Mouse (Mus musculus) stomach, postnatal 0 days (tissue): ENCODE data around the gene Ltk. TPM values are rescaled to one million over a fixed set of nuclear protein-coding genes. Genes with fewer than 3 reads are reported as not detected.
A peak's percentile ranks its signal among the peaks of the same experiment; 100 is the strongest.

Source experiments
- ATAC-seq: fragments of 200-750 bp; cut with Nextera tagmentation; 2 replicates; pipeline ENCODE4 v1.8.0; 2017; ENCODE audit not compliant: low FRiP score, low TSS enrichment
- DNase-seq: peaks from one replicate; pipeline ENCODE4 v3.0.0-alpha.2; 2016; ENCODE audit warnings: low spot score
- H3K27ac ChIP-seq: fragments of 300-500 bp; sonication (generic); replicated peaks from 2 replicates; pipeline ENCODE4 v1.5.1; 2014; ENCODE audit warnings: mild to moderate bottlenecking, control low read depth
- H3K27me3 ChIP-seq: fragments of 300-500 bp; sonication (generic); 2 replicates; pipeline ENCODE4 v1.6.1; 2014; ENCODE audit warnings: low read length; ENCODE audit not compliant: control insufficient read depth, insufficient read depth
- H3K36me3 ChIP-seq: fragments of 300-500 bp; sonication (generic); 2 replicates; pipeline ENCODE4 v1.6.1; 2014; ENCODE audit warnings: low read length, mixed read lengths; ENCODE audit not compliant: control insufficient read depth, insufficient read depth
- H3K4me1 ChIP-seq: fragments of 300-500 bp; sonication (generic); replicated peaks from 2 replicates; pipeline ENCODE4 v1.6.1; 2014; ENCODE audit warnings: antibody characterized with exemption; ENCODE audit not compliant: control insufficient read depth, insufficient read depth
- H3K4me2 ChIP-seq: fragments of 300-500 bp; sonication (generic); replicated peaks from 2 replicates; pipeline ENCODE4 v1.6.1; 2014; ENCODE audit warnings: low read depth, mild to moderate bottlenecking, control low read depth, moderate library complexity
- H3K4me3 ChIP-seq: fragments of 300-500 bp; sonication (generic); 2 replicates; pipeline ENCODE4 v1.5.1; 2014; ENCODE audit warnings: low read depth, low read length, control low read depth
- H3K9ac ChIP-seq: fragments of 300-500 bp; sonication (generic); 2 replicates; pipeline ENCODE4 v1.6.1; 2014; ENCODE audit warnings: mild to moderate bottlenecking, low read length, control low read depth, mixed read lengths
- H3K9me3 ChIP-seq: fragments of 300-500 bp; sonication (generic); 2 replicates; pipeline ENCODE4 v1.6.1; 2016; ENCODE audit warnings: low read length; ENCODE audit not compliant: control insufficient read depth
- CTCF ChIP-seq: IDR thresholded peaks from 2 replicates; pipeline ENCODE4 v1.5.1; 2016; ENCODE audit warnings: antibody characterized with exemption, low read depth, mild to moderate bottlenecking, moderate library complexity
- EP300 ChIP-seq: optimal IDR thresholded peaks from 2 replicates; pipeline ENCODE3; 2016; ENCODE audit warnings: antibody characterized with exemption
- WGBS: fragments of 180-500 bp; shearing (Covaris S2); extraction: QIAGEN DNeasy Blood & Tissue Kit; methylation state at CpG from one replicate; pipeline ENCODE4 v1.1.7; 2014; 5-methylcytosine and 5-hydroxymethylcytosine counted together
- polyA plus RNA-seq: library from polyadenylated mRNA; unstranded; fragments of >200 nt; fragmentation: Nextera tagmentation; extraction: Ambion mirVana; gene quantifications from 2 replicates; pipeline ENCODE4 v1.2.1, GENCODE M21; 2015

Ltk gene
- polyA plus RNA-seq, 1 experiment from 2014 or later: 2.2 TPM

DNA sequence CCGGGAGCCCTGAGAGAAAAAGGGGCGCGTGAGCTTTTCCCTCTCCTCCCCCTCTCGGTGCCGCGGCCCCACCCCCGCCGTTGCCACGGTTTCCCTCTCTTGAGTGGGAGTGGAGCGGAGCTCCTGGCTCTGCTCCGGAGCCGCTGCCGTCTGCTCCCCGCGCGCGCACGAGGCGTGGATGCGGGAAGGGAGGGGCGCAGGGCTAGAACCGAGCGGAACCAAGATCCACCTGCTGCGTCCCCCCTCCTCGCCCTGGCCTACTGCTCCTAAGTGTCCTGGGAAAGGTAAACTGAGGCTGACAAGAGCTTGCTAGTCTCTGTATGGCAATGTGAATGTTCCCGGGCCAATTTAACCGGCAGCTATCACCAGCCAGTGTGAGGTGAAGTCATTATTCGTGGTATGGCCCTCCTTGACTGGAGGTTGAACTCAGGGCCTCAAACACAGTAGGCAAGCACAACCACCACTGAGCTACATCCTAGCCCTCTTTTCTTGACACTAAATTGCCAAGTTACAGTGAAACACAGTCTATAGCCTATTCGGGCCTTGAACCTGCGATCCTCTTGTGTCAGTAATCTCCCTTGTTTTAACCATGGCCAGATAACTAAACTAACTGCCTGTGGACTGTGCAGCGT is 16.9 kb downstream of the Ltk start:
- WGBS: 10% methylated on average over 27 of the region's 31 CpGs
- Histone ChIP-seq H3K4me2 (peak overlapping the region; percentile 100), H3K4me3 (peak overlapping the region; percentile 68), H3K4me1 (peaks cover 3% of the 10 kb centered on the region; the same call in 1 of the 2 replicates), H3K36me3 (no peaks in the 10 kb centered on the region), H3K27ac (peak overlapping the region; percentile 91), H3K9ac (peak overlapping the region; percentile 66), H3K9me3 (no peaks in the 10 kb centered on the region), H3K27me3 (no peaks in the 10 kb centered on the region)
- TF ChIP-seq EP300 (no peak), CTCF (no peak)
- ATAC-seq (no peak), DNase-seq (peak; percentile 56)

DNA sequence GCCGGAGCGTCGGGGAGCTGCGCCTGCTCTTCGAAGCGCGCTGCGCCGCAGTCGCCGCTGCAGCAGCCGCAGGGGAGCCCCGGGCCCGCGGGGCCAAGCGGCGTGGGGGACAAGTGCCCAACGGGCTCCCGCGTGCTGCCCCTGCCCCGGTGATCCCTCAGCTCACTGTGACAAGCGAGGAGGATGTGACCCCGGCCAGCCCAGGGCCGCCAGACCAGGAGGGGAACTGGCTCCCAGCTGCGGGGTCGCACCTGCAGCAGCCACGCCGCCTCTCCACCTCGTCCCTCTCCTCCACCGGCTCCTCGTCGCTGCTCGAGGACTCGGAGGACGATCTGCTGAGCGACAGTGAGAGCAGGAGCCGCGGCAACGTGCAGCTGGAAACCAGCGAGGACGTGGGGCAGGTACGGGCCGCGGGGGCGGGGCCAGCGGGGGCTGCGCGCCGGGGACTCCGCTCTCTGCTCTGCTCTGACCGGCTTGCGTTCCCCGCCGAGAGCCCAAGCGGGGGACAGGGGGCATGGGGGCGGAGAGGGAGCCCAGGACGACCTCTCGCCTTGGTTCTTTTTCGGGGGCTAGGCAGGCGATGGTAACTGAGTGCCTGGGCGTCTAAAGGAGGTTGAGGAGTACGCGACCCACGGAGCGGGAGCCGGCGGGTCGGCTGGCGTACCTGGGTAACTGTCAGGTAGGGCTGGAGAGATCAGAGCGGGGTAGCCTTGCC is 17.6 kb downstream of the Ltk start:
- DNase-seq: peak; percentile 81
- no peaks in the 10 kb centered on the region for H3K9me3 ChIP-seq
- peaks cover 3% of the 10 kb centered on the region; the same call in 1 of the 2 replicates for H3K4me1 ChIP-seq
- H3K4me3 ChIP-seq: peak overlapping the region; percentile 68
- peak overlapping the region; percentile 66 for H3K9ac ChIP-seq
- peak overlapping the region; percentile 100 for H3K4me2 ChIP-seq
- 1% methylated on average over 61 of the region's 70 CpGs for WGBS
- H3K36me3 ChIP-seq: no peaks in the 10 kb centered on the region
- TF ChIP-seq CTCF: no peak
- no peak for ATAC-seq
- H3K27me3 ChIP-seq: no peaks in the 10 kb centered on the region
- H3K27ac ChIP-seq: peak overlapping the region; percentile 91

DNA sequence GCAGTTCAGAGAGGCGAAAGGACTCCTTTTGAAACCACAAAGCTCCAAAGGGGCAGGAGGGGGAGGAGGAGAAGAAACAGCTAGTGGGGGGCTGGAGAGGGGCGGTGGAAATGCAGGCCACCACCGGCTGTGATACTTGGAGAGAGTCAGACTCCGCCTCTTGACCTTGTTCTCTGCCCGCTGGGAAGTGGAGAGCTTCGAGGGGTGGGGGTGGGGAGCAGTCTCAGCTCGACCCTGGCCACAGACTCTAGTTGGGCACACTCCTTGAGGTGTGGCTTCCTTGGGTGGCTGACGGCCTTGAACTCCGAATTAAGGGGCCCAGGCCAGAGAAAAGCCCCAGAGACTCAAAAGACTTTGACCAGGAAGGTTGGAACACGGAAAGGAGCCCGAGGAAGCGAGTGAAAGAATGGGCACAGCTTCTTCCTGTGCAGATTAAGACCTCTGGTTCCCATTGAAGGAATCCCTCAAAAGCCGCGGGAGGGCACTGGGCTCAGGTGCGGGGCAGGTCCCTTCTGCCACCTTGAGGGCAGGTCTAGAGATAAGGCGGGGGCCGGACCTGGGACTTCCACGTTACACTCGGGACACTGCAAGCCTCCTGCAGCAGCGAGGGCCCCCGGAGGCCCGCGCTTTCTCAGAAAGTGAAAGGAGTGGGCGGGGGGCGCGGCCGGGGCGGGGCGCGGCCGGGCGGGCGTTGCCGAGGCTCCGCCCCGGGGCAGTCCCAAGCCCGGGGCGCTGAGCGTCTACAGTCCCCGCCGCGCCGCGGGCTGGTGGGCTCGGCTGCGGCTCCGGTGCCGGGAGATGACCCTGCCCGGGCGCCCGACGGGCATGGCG is 18.4 kb downstream of the Ltk start, which contains the start of gene Itpka:
Itpka (plus strand) TSS at position 757 of the 831 bp plus-strand sequence.
- peak; percentile 91 for DNase-seq
- WGBS: under 1% methylated on average over 42 of the region's 53 CpGs
- peak within 1 kb of the TSS; percentile 100 for H3K4me2 ChIP-seq
- no peaks in the 10 kb centered on the region for H3K9me3 ChIP-seq
- no peak for TF ChIP-seq EP300
- 0 out of 2 replicates have a peak, but pooled peaks have one; percentile 12 for TF ChIP-seq CTCF
- ATAC-seq: peak; percentile 48
- peak within 1 kb of the TSS; percentile 68 for H3K4me3 ChIP-seq
- H3K36me3 ChIP-seq: no peaks in the 10 kb centered on the region
- H3K4me1 ChIP-seq: peaks cover 3% of the 10 kb centered on the region; the same call in 1 of the 2 replicates
- H3K27me3 ChIP-seq: no peaks in the 10 kb centered on the region
- peak within 1 kb of the TSS; percentile 91 for H3K27ac ChIP-seq
- H3K9ac ChIP-seq: peak within 1 kb of the TSS; percentile 66

DNA sequence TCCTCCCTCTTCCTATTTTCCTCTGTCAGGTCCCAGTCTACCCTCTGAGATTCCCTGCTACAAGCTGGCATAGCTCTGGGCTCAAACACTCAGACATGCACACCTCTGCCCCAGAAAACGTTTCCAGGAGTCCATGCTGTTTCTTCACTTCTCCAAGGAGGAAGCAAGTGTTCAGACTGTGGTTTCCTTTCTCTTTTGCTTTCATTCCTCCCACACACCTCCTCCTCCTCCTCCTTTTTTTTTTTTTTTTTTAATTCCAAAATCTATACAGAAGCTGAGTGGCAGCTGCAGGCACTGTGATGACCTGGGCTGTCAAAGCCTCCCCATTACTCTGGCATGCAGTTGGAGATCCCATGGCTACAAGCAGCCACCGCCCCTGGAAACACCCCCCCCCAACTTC is 19.7 kb downstream of the Ltk start:
- Histone ChIP-seq H3K27me3 (no peaks in the 10 kb centered on the region), H3K4me3 (no peak overlapping the region), H3K4me1 (peaks cover 3% of the 10 kb centered on the region; the same call in 1 of the 2 replicates), H3K9ac (no peak overlapping the region), H3K9me3 (no peaks in the 10 kb centered on the region), H3K36me3 (no peaks in the 10 kb centered on the region), H3K27ac (no peak overlapping the region), H3K4me2 (peak overlapping the region; percentile 100)
- WGBS: 32% methylated on average over 2 of the region's 2 CpGs
- TF ChIP-seq CTCF (no peak), EP300 (no peak)
- ATAC-seq: no peak
- no peak for DNase-seq

DNA sequence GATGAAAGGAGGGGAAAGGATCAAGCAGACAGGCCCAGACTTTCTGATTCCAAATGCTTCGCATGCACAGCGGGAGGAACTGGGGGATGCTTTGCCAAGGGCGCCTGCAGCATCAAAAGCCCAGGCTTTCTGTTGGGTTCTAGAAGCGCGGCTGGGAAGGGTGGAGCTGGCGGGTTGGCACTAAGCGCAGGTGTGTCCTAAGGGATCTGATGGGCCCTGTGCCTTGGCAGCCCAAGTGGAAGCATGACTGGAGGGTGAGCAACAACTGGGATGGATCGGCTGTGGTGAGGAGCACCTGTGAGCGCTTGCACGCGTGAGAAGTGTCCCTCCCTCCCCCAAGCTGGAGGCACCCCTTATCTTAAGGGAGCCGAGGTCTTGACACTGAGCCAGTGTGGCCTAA is 23.1 kb downstream of the Ltk start:
- WGBS: 12% methylated on average over 12 of the region's 12 CpGs
- H3K4me1 ChIP-seq: no peaks in the 10 kb centered on the region; the same call in 1 of the 2 replicates
- no peak overlapping the region for H3K9ac ChIP-seq
- peaks cover 12% of the 10 kb centered on the region for H3K36me3 ChIP-seq
- H3K27me3 ChIP-seq: no peaks in the 10 kb centered on the region
- no peak overlapping the region for H3K4me3 ChIP-seq
- no peak for TF ChIP-seq EP300
- no peak for TF ChIP-seq CTCF
- DNase-seq (peak; percentile 57), ATAC-seq (peak; percentile 38; the same call in 1 of the 2 replicates)
- no peak overlapping the region for H3K27ac ChIP-seq
- no peak overlapping the region for H3K4me2 ChIP-seq
- H3K9me3 ChIP-seq: no peaks in the 10 kb centered on the region
